8 mouse cellular contexts compared by ENCODE assay signal in the genomic region with DNA sequence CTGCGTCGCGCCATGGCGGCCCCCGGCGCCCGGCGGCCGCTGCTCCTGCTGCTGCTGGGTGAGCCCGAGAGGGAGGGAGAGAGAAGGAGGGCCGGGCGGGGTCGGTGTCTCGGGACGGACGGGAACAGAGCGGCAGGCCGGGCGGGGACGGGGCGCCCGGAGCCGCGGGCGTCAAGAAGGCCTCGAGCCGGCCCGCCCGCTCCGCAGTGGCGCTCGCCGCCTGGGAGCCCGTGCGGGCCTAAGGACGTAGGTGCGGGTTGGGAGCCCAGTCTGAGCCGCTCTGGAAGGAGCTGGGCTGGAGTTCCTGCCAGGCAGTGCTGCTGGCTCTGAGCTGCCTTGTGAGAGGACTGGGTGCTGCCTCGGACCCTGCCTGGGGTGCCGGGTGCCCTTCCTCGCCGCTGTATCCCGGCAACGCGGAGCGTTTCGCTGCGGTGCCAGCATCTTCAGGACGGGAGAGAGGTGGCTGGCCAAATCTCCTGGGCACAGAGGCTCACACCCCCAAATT. TPM values are rescaled to one million over a fixed set of nuclear protein-coding genes. Genes with fewer than 3 reads are reported as not detected.
A peak's percentile ranks its signal among the peaks of the same experiment; 100 is the strongest.
DNase-seq lines count a peak whose midpoint lies in the region; ATAC-seq and TF ChIP-seq lines count a peak whose summit lies in the region.

No protein-coding gene starts in this region.

- no peaks in the 10 kb centered on the region for H3K36me3 ChIP-seq in kidney, embryonic 14.5 days (ENCODE audit: control insufficient read depth, insufficient read depth, low read length)
- no peaks in the 10 kb centered on the region for H3K36me3 ChIP-seq in forebrain, embryonic 15.5 days
- 0 out of 2 replicates have a peak, but pooled peaks cover 8% of the 10 kb centered on the region for H3K36me3 ChIP-seq in liver, embryonic 13.5 days
- 0 out of 2 replicates have a peak, but pooled peaks cover 3% of the 10 kb centered on the region for H3K36me3 ChIP-seq in neural tube, embryonic 15.5 days

- POLR2A ChIA-PET in Patski (lab: Charles Lee) = no interaction called here

- no peak for TF ChIP-seq CTCF in Patski (IDR thresholded peaks at IDR 0.05)

- no peaks in the 10 kb centered on the region for H3K9me3 ChIP-seq in kidney, embryonic 14.5 days (ENCODE audit: control insufficient read depth, low read length)
- H3K9me3 ChIP-seq in forebrain, embryonic 15.5 days = no peaks in the 10 kb centered on the region
- H3K9me3 ChIP-seq in liver, embryonic 13.5 days (replicated peaks) = no peaks in the 10 kb centered on the region
- no peaks in the 10 kb centered on the region for H3K9me3 ChIP-seq in neural tube, embryonic 15.5 days (replicated peaks)

- no peak for DNase-seq in kidney, adult 9 months
- DNase-seq in Patski (ENCODE audit: low read depth, low spot score) = no peak
- no peak for DNase-seq in liver, embryonic 13.5 days
- no peak for DNase-seq in testis, postnatal 14 days (ENCODE audit: low spot score)

- H3K4me1 ChIP-seq in kidney, embryonic 14.5 days (ENCODE audit: control insufficient read depth, insufficient read depth, low read length) = peaks cover 5% of the 10 kb centered on the region; the same call in 1 of the 2 replicates
- H3K4me1 ChIP-seq in forebrain, embryonic 15.5 days = peaks cover 21% of the 10 kb centered on the region
- H3K4me1 ChIP-seq in liver, embryonic 13.5 days (replicated peaks) = peaks cover 56% of the 10 kb centered on the region
- peaks cover 37% of the 10 kb centered on the region for H3K4me1 ChIP-seq in neural tube, embryonic 15.5 days

- peak overlapping the region; percentile 98 for H3K4me3 ChIP-seq in kidney, embryonic 14.5 days (ENCODE audit: low read length)
- peak overlapping the region; percentile 97 for H3K4me3 ChIP-seq in forebrain, embryonic 15.5 days
- H3K4me3 ChIP-seq in liver, embryonic 13.5 days (replicated peaks) = peak overlapping the region; percentile 98
- H3K4me3 ChIP-seq in neural tube, embryonic 15.5 days (replicated peaks) = peak overlapping the region; percentile 98

- peak overlapping the region; percentile 91 for H3K4me2 ChIP-seq in kidney, embryonic 14.5 days (replicated peaks; ENCODE audit: low read depth, low read length)
- peak overlapping the region; percentile 74 for H3K4me2 ChIP-seq in forebrain, embryonic 15.5 days (replicated peaks)
- peak overlapping the region; percentile 95 for H3K4me2 ChIP-seq in liver, embryonic 13.5 days
- peak overlapping the region; percentile 94 for H3K4me2 ChIP-seq in neural tube, embryonic 15.5 days

- ATAC-seq in kidney, embryonic 14.5 days (ENCODE audit: low FRiP score, low TSS enrichment) = peak; percentile 71
- ATAC-seq in Patski = peak; percentile 58
- peak; percentile 77 for ATAC-seq in forebrain, embryonic 15.5 days (replicated peaks)
- peak; percentile 74 for ATAC-seq in liver, embryonic 13.5 days (ENCODE audit: low read depth)
- peak; percentile 67 for ATAC-seq in neural tube, embryonic 15.5 days (ENCODE audit: low FRiP score)
- ATAC-seq in granulocyte monocyte progenitor cell, adult 5-6 weeks (replicated peaks; ENCODE audit: poor library complexity, severe bottlenecking) = no peak

- in situ Hi-C loops in Patski (cut with MboI; ENCODE audit: low pct_unique_long_range_greater_than_20kb) = no loop called here

- H3K27me3 ChIP-seq in kidney, embryonic 14.5 days (ENCODE audit: control insufficient read depth, insufficient read depth, low read length) = no peaks in the 10 kb centered on the region
- no peaks in the 10 kb centered on the region for H3K27me3 ChIP-seq in Patski
- no peaks in the 10 kb centered on the region for H3K27me3 ChIP-seq in forebrain, embryonic 15.5 days
- no peaks in the 10 kb centered on the region for H3K27me3 ChIP-seq in liver, embryonic 13.5 days
- no peaks in the 10 kb centered on the region for H3K27me3 ChIP-seq in neural tube, embryonic 15.5 days (replicated peaks)

- CTCF ChIA-PET in Patski (lab: Charles Lee) = interaction anchor here (1.0 kb wide), 1 partner anchor 43 kb away, joined by 3 read pairs; no protein-coding TSS in a partner anchor

- peak overlapping the region; percentile 98 for H3K9ac ChIP-seq in kidney, embryonic 14.5 days (ENCODE audit: low read depth, low read length)
- peak overlapping the region; percentile 89 for H3K9ac ChIP-seq in forebrain, embryonic 15.5 days (replicated peaks)
- H3K9ac ChIP-seq in liver, embryonic 13.5 days = peak overlapping the region; percentile 98
- H3K9ac ChIP-seq in neural tube, embryonic 15.5 days (replicated peaks) = peak overlapping the region; percentile 96

- WGBS in kidney, embryonic 14.5 days = 1% methylated on average over 30 of the region's 49 CpGs
- 1% methylated on average over 48 of the region's 49 CpGs for WGBS in forebrain, embryonic 15.5 days
- under 1% methylated on average over 45 of the region's 49 CpGs for WGBS in liver, embryonic 13.5 days (ENCODE audit: insufficient replicate concordance)
- under 1% methylated on average over 47 of the region's 49 CpGs for WGBS in neural tube, embryonic 15.5 days

- peak overlapping the region; percentile 37; the same call in 1 of the 2 replicates for H3K27ac ChIP-seq in kidney, embryonic 14.5 days (ENCODE audit: low read depth, low read length)
- peak overlapping the region; percentile 77 for H3K27ac ChIP-seq in forebrain, embryonic 15.5 days (replicated peaks)
- H3K27ac ChIP-seq in liver, embryonic 13.5 days = peak overlapping the region; percentile 86
- H3K27ac ChIP-seq in neural tube, embryonic 15.5 days (replicated peaks) = peak overlapping the region; percentile 80

RNA-seq across cellular contexts. Expression of gene Lamp1, which starts 0.5 kb away (rescaled TPM):
- 225 and 306 TPM in 2 replicates for polyA plus RNA-seq in kidney, embryonic 14.5 days (2014; fragmentation: Nextera tagmentation; extraction: Ambion mirVana)
- 930 TPM for polyA plus RNA-seq in Patski (2021)
- polyA plus RNA-seq in forebrain, embryonic 15.5 days (2015; fragmentation: Nextera tagmentation; extraction: Ambion mirVana) = 236 and 242 TPM in 2 replicates
- polyA plus RNA-seq in liver, embryonic 13.5 days (2015; fragmentation: Nextera tagmentation; extraction: Ambion mirVana) = 179 and 196 TPM in 2 replicates
- 286 and 295 TPM in 2 replicates for polyA plus RNA-seq in neural tube, embryonic 15.5 days (2015; fragmentation: Nextera tagmentation; extraction: Ambion mirVana)
- 251 and 283 TPM in 2 replicates for total RNA-seq in granulocyte monocyte progenitor cell, adult 5-6 weeks (2014; fragmentation: Nextera tagmentation)
- total RNA-seq in granulocyte monocyte progenitor cell, adult 5-6 weeks (2017) = 269 and 301 TPM in 2 replicates

RNA-seq across cellular contexts. Expression of gene Grtp1, which starts 41.0 kb away (rescaled TPM):
- 19.7 and 20.3 TPM in 2 replicates for polyA plus RNA-seq in kidney, embryonic 14.5 days (2014; fragmentation: Nextera tagmentation; extraction: Ambion mirVana)
- polyA plus RNA-seq in Patski (2021) = 4.3 TPM
- 18.7 and 23.4 TPM in 2 replicates for polyA plus RNA-seq in forebrain, embryonic 15.5 days (2015; fragmentation: Nextera tagmentation; extraction: Ambion mirVana)
- 11.5 and 13.1 TPM in 2 replicates for polyA plus RNA-seq in liver, embryonic 13.5 days (2015; fragmentation: Nextera tagmentation; extraction: Ambion mirVana)
- 14.4 and 19.0 TPM in 2 replicates for polyA plus RNA-seq in neural tube, embryonic 15.5 days (2015; fragmentation: Nextera tagmentation; extraction: Ambion mirVana)
- not detected in 2 replicates for total RNA-seq in granulocyte monocyte progenitor cell, adult 5-6 weeks (2014; fragmentation: Nextera tagmentation)
- total RNA-seq in granulocyte monocyte progenitor cell, adult 5-6 weeks (2017) = 0.56 TPM in 1 of 2 replicates, not detected in the other

RNA-seq across cellular contexts. Expression of gene Cul4a, which starts 54.0 kb away (rescaled TPM):
- 60.3 and 110 TPM in 2 replicates for polyA plus RNA-seq in kidney, embryonic 14.5 days (2014; fragmentation: Nextera tagmentation; extraction: Ambion mirVana)
- 112 TPM for polyA plus RNA-seq in Patski (2021)
- polyA plus RNA-seq in forebrain, embryonic 15.5 days (2015; fragmentation: Nextera tagmentation; extraction: Ambion mirVana) = 68.4 and 73.8 TPM in 2 replicates
- 74.1 and 91.0 TPM in 2 replicates for polyA plus RNA-seq in liver, embryonic 13.5 days (2015; fragmentation: Nextera tagmentation; extraction: Ambion mirVana)
- polyA plus RNA-seq in neural tube, embryonic 15.5 days (2015; fragmentation: Nextera tagmentation; extraction: Ambion mirVana) = 68.1 and 75.6 TPM in 2 replicates
- 69.2 and 91.5 TPM in 2 replicates for total RNA-seq in granulocyte monocyte progenitor cell, adult 5-6 weeks (2014; fragmentation: Nextera tagmentation)
- total RNA-seq in granulocyte monocyte progenitor cell, adult 5-6 weeks (2017) = 76.6 and 97.6 TPM in 2 replicates

RNA-seq across cellular contexts. Expression of gene Pcid2, which starts 54.2 kb away (rescaled TPM):
- 36.2 and 50.3 TPM in 2 replicates for polyA plus RNA-seq in kidney, embryonic 14.5 days (2014; fragmentation: Nextera tagmentation; extraction: Ambion mirVana)
- polyA plus RNA-seq in Patski (2021) = 28.3 TPM
- polyA plus RNA-seq in forebrain, embryonic 15.5 days (2015; fragmentation: Nextera tagmentation; extraction: Ambion mirVana) = 51.0 and 51.4 TPM in 2 replicates
- 19.8 and 22.1 TPM in 2 replicates for polyA plus RNA-seq in liver, embryonic 13.5 days (2015; fragmentation: Nextera tagmentation; extraction: Ambion mirVana)
- polyA plus RNA-seq in neural tube, embryonic 15.5 days (2015; fragmentation: Nextera tagmentation; extraction: Ambion mirVana) = 36.4 and 38.0 TPM in 2 replicates
- 26.4 and 28.0 TPM in 2 replicates for total RNA-seq in granulocyte monocyte progenitor cell, adult 5-6 weeks (2014; fragmentation: Nextera tagmentation)
- 17.1 and 20.2 TPM in 2 replicates for total RNA-seq in granulocyte monocyte progenitor cell, adult 5-6 weeks (2017)
